Mouse (Mus musculus) yolk sac, embryonic 10.5 days (tissue): Measurements from ENCODE around the gene Gm10985.

Experiments used
- DNase-seq: peaks from one replicate; pipeline ENCODE4 v3.0.0-alpha.2; 2017; ENCODE audit warnings: low spot score

The Gm10985 gene

GRCm38 (mm10) chr3:53844786-53845185 is at the start of gene Gm10985:
Gm10985 (plus strand) TSS chr3:53845086.
- DNase-seq: no peak

GRCm38 (mm10) chr3:53796933-53797332 is 48.0 kb upstream of the Gm10985 start:
- no peak for DNase-seq

GRCm38 (mm10) chr3:53799671-53800070 is 45.2 kb upstream of the Gm10985 start:
- DNase-seq: no peak

GRCm38 (mm10) chr3:53813421-53813977 is 31.4 kb upstream of the Gm10985 start:
- DNase-seq: no peak

- no peak for DNase-seq
Measured at GRCm38 (mm10) chr3:53834238-53834637, 10.6 kb upstream of the Gm10985 start.

GRCm38 (mm10) chr3:53846206-53846928 is 1.5 kb downstream of the Gm10985 start:
- DNase-seq: no peak

GRCm38 (mm10) chr3:53847726-53848125 is 2.8 kb downstream of the Gm10985 start:
- DNase-seq: no peak

GRCm38 (mm10) chr3:53848262-53848661 is 3.4 kb downstream of the Gm10985 start:
- no peak for DNase-seq

- DNase-seq: no peak
Measured at GRCm38 (mm10) chr3:53854261-53854660, 9.4 kb downstream of the Gm10985 start.

GRCm38 (mm10) chr3:53854831-53855230 is 9.9 kb downstream of the Gm10985 start:
- no peak for DNase-seq

- peak; percentile 93 for DNase-seq
Measured at GRCm38 (mm10) chr3:53863383-53864220, 18.7 kb downstream of the Gm10985 start, which contains the start of gene Ufm1. Ufm1 (minus strand) TSS chr3:53863830.

GRCm38 (mm10) chr3:53868212-53868611 is 23.3 kb downstream of the Gm10985 start:
- DNase-seq: no peak

GRCm38 (mm10) chr3:53869263-53869662 is 24.4 kb downstream of the Gm10985 start:
- no peak for DNase-seq

- DNase-seq: no peak
Measured at GRCm38 (mm10) chr3:53870482-53870881, 25.6 kb downstream of the Gm10985 start.

GRCm38 (mm10) chr3:53871596-53871995 is 26.7 kb downstream of the Gm10985 start:
- DNase-seq: no peak

GRCm38 (mm10) chr3:53890619-53891540 is 46.0 kb downstream of the Gm10985 start:
- DNase-seq: no peak
